Mouse (Mus musculus): ENCODE data around the gene Pip4k2b.

GRCm38 (mm10) chr11:97716021-97716420 is 28.5 kb downstream of the Pip4k2b start:
- TF ChIP-seq POLR2A (IDR thresholded peaks at IDR 0.05; ENCODE audit: insufficient read length, low read depth) (no peak), USF1 (IDR thresholded peaks at IDR 0.05; ENCODE audit: low read depth) (no peak), TCF3 (IDR thresholded peaks at IDR 0.05; ENCODE audit: insufficient read length, low read depth) (no peak), MYOD1 (IDR thresholded peaks at IDR 0.05; ENCODE audit: control insufficient read depth in 1 of 3, insufficient read length in 2 of 3, low read depth in 2 of 3) (peak in 1 of 3 experiments; percentile 23), MYOG (IDR thresholded peaks at IDR 0.05; ENCODE audit: control insufficient read depth in 1 of 3, insufficient read depth in 1 of 3, insufficient read length in 2 of 3, low read depth in 2 of 3) (peak in 2 of 3 experiments; percentile 1 to 24), CEBPB (IDR thresholded peaks at IDR 0.05; ENCODE audit: insufficient read depth, poor library complexity, severe bottlenecking) (no peak), MAX (IDR thresholded peaks at IDR 0.05; ENCODE audit: low read depth) (no peak), TCF12 (IDR thresholded peaks at IDR 0.05; ENCODE audit: insufficient read depth, poor library complexity, severe bottlenecking) (no peak), E2F4 (IDR thresholded peaks at IDR 0.05; ENCODE audit: insufficient read depth) (no peak), SRF (IDR thresholded peaks at IDR 0.05; ENCODE audit: control insufficient read depth, insufficient read length, low read depth) (no peak), POLR2AphosphoS2 (IDR thresholded peaks at IDR 0.05; ENCODE audit: insufficient read length, low read depth) (no peak)

Measured in myocyte (in vitro differentiated cells).